8 mouse cellular contexts compared by ENCODE assay signal in the genomic region with DNA sequence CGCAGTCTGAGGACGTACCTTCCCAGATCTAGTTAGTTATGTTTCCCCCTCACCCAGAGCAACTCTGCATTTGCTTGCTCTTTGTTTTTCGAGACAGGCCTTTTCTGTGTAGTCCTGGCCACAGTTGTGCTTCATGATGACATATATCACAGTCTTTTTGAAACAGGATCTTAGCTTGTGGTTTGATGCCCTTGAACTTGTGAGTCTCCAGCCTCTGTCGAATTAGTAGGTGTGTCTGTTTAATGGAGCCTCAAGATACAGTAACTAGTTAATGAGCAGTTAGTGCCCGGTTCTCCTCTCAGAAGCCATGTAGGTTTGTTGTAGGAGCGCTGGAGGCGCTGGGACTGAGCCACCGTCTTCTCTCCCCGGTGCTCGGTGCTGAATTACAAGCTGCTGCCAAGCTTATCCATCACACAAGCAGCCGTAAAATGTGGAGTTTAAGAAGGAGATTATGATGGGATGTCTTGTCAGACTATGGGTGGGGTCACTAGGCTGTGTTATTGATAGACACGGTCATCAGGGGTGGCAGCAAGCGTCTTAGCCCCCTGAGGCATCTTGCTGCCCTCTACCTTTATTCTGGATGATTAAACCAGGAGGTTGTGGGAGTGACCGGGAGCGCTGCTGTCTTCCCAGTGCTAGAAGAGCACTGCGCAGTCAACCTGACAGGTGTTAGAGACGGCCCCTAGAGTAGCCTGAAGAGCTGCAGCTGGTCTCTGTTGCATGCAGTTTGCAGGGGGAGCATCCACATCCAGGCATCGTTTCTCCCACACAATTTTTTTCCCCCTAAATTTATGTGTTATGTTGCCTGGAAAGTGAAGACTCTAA. TPM values are rescaled to one million over a fixed set of nuclear protein-coding genes. Genes with fewer than 3 reads are reported as not detected.
DNase-seq lines count a peak whose midpoint lies in the region; ATAC-seq and TF ChIP-seq lines count a peak whose summit lies in the region.

No protein-coding gene starts in this region.

- H3K9ac ChIP-seq in forebrain, postnatal 0 days: no peak overlapping the region
- H3K9ac ChIP-seq in forebrain, embryonic 11.5 days (ENCODE audit: low read length): no peak overlapping the region
- no peak overlapping the region for H3K9ac ChIP-seq in lung, embryonic 14.5 days
- peak overlapping the region; percentile 38 for H3K9ac ChIP-seq in liver, embryonic 14.5 days (replicated peaks)

- H3K27me3 ChIP-seq in forebrain, postnatal 0 days (ENCODE audit: insufficient read depth, low read length): no peaks in the 10 kb centered on the region
- no peaks in the 10 kb centered on the region for H3K27me3 ChIP-seq in forebrain, embryonic 11.5 days (ENCODE audit: control insufficient read depth, insufficient read depth, low read length)
- H3K27me3 ChIP-seq in lung, embryonic 14.5 days (ENCODE audit: insufficient read depth, low read length): no peaks in the 10 kb centered on the region
- no peaks in the 10 kb centered on the region for H3K27me3 ChIP-seq in liver, embryonic 14.5 days (ENCODE audit: control insufficient read depth, insufficient read depth, low read length)

- no peak overlapping the region for H3K4me2 ChIP-seq in forebrain, postnatal 0 days (ENCODE audit: low read depth)
- H3K4me2 ChIP-seq in forebrain, embryonic 11.5 days (ENCODE audit: low read depth, low read length, severe bottlenecking): no peak overlapping the region
- H3K4me2 ChIP-seq in lung, embryonic 14.5 days: peak overlapping the region; percentile 41
- peak overlapping the region; percentile 70 for H3K4me2 ChIP-seq in liver, embryonic 14.5 days (ENCODE audit: low read depth)

- WGBS in forebrain, postnatal 0 days: 72% methylated on average over 18 of the region's 18 CpGs
- WGBS in forebrain, embryonic 11.5 days: 83% methylated on average over 18 of the region's 18 CpGs
- WGBS in lung, embryonic 14.5 days: 30% methylated on average over 18 of the region's 18 CpGs
- 28% methylated on average over 18 of the region's 18 CpGs for WGBS in liver, embryonic 14.5 days (ENCODE audit: insufficient replicate concordance)

- no peaks in the 10 kb centered on the region for H3K9me3 ChIP-seq in forebrain, postnatal 0 days (ENCODE audit: low read length)
- H3K9me3 ChIP-seq in forebrain, embryonic 11.5 days (ENCODE audit: control insufficient read depth, low read length): no peaks in the 10 kb centered on the region
- H3K9me3 ChIP-seq in lung, embryonic 14.5 days (ENCODE audit: low read depth, low read length): no peaks in the 10 kb centered on the region
- H3K9me3 ChIP-seq in liver, embryonic 14.5 days (ENCODE audit: control insufficient read depth, low read length): no peaks in the 10 kb centered on the region

- H3K36me3 ChIP-seq in forebrain, postnatal 0 days (ENCODE audit: insufficient read depth): no peaks in the 10 kb centered on the region
- no peaks in the 10 kb centered on the region for H3K36me3 ChIP-seq in forebrain, embryonic 11.5 days (ENCODE audit: control insufficient read depth, insufficient read depth, low read length)
- H3K36me3 ChIP-seq in lung, embryonic 14.5 days (ENCODE audit: insufficient read depth): no peaks in the 10 kb centered on the region
- H3K36me3 ChIP-seq in liver, embryonic 14.5 days (replicated peaks; ENCODE audit: control insufficient read depth, insufficient read depth, low read depth): no peaks in the 10 kb centered on the region

- no peak overlapping the region for H3K4me3 ChIP-seq in forebrain, postnatal 0 days (ENCODE audit: low read depth, low read length)
- no peak overlapping the region for H3K4me3 ChIP-seq in forebrain, embryonic 11.5 days (ENCODE audit: low read depth, low read length)
- H3K4me3 ChIP-seq in lung, embryonic 14.5 days (ENCODE audit: low read depth, low read length): no peak overlapping the region
- H3K4me3 ChIP-seq in liver, embryonic 14.5 days (ENCODE audit: insufficient read depth in 1 of 2, low read depth in 2 of 2, low read length in 2 of 2): peak overlapping the region; percentile 37 to 39

- no peak for TF ChIP-seq CTCF in forebrain, postnatal 0 days (IDR thresholded peaks at IDR 0.05; ENCODE audit: low read depth)
- TF ChIP-seq CTCF in lung, embryonic 14.5 days (IDR thresholded peaks at IDR 0.05; ENCODE audit: low read depth): no peak
- no peak for TF ChIP-seq CTCF in liver, embryonic 14.5 days (IDR thresholded peaks at IDR 0.05; ENCODE audit: low read depth)

- no peak for ATAC-seq in forebrain, postnatal 0 days
- ATAC-seq in forebrain, embryonic 11.5 days (replicated peaks; ENCODE audit: low FRiP score): no peak
- peak; percentile 83 for ATAC-seq in lung, embryonic 14.5 days (ENCODE audit: insufficient read depth)
- peak; percentile 84 for ATAC-seq in liver, embryonic 14.5 days (ENCODE audit: insufficient read depth)

- TF ChIP-seq EP300 in liver, embryonic 14.5 days (IDR thresholded peaks at IDR 0.05; ENCODE audit: low read depth): peak; percentile 64

- H3K27ac ChIP-seq in forebrain, postnatal 0 days (ENCODE audit: low read depth, low read length): 0 out of 2 replicates have a peak overlapping the region, but pooled peaks have one; percentile 6
- no peak overlapping the region for H3K27ac ChIP-seq in forebrain, embryonic 11.5 days (ENCODE audit: low read depth, low read length)
- 0 out of 2 replicates have a peak overlapping the region, but pooled peaks have one; percentile 9 for H3K27ac ChIP-seq in lung, embryonic 14.5 days (ENCODE audit: low read depth)
- peak overlapping the region; percentile 84 for H3K27ac ChIP-seq in liver, embryonic 14.5 days

- peaks cover 8% of the 10 kb centered on the region; the same call in 1 of the 2 replicates for H3K4me1 ChIP-seq in forebrain, postnatal 0 days (ENCODE audit: insufficient read depth)
- H3K4me1 ChIP-seq in forebrain, embryonic 11.5 days (replicated peaks; ENCODE audit: control insufficient read depth, insufficient read depth, low read length): 0 out of 2 replicates have a peak, but pooled peaks cover 2% of the 10 kb centered on the region
- peaks cover 20% of the 10 kb centered on the region for H3K4me1 ChIP-seq in lung, embryonic 14.5 days (ENCODE audit: insufficient read depth)
- peaks cover 38 to 60% of the 10 kb centered on the region in 2 experiments for H3K4me1 ChIP-seq in liver, embryonic 14.5 days (replicated peaks; ENCODE audit: control insufficient read depth in 2 of 2, insufficient read depth in 2 of 2, low read length in 1 of 2)

- DNase-seq in forebrain, postnatal 0 days: no peak
- DNase-seq in forebrain, embryonic 11.5 days (ENCODE audit: low spot score): no peak
- peak; percentile 61 for DNase-seq in lung, embryonic 14.5 days
- no peak for DNase-seq in lung, postnatal 25 days (ENCODE audit: low spot score)
- peak; percentile 32 for DNase-seq in c-Kit-negative CD71-positive TER-119-positive erythroid progenitor cells, embryonic 14.5 days (ENCODE audit: low read depth, low spot score)
- peak; percentile 58 to 64 (median 60) for DNase-seq in liver, embryonic 14.5 days (ENCODE audit: low read depth in 3 of 3, low spot score in 3 of 3)
- DNase-seq in thymus, adult 18-20 months: no peak
- no peak for DNase-seq in adrenal gland, adult 18-20 months (ENCODE audit: low spot score in 2 of 2)

RNA-seq across cellular contexts. Expression of a gene that starts 28.1 kb away (rescaled TPM):
- 156 and 215 TPM in 2 replicates for total RNA-seq in forebrain, postnatal 0 days (2014; rRNA removed)
- 50.7 and 84.8 TPM in 2 replicates for polyA plus RNA-seq in forebrain, postnatal 0 days (2015; fragmentation: Nextera tagmentation; extraction: Ambion mirVana)
- polyA plus RNA-seq in forebrain, embryonic 11.5 days (2014; fragmentation: Nextera tagmentation; extraction: Ambion mirVana): 5.5 and 5.7 TPM in 2 replicates
- 1.2 and 1.3 TPM in 2 replicates for polyA plus RNA-seq in lung, embryonic 14.5 days (2014; fragmentation: Nextera tagmentation; extraction: Ambion mirVana)
- 0.04 and 0.12 TPM in 2 replicates for polyA plus RNA-seq in liver, embryonic 14.5 days (2012; rRNA removed)
- 0.04 and 0.06 TPM in 2 replicates for polyA plus RNA-seq in liver, embryonic 14.5 days (2014; fragmentation: Nextera tagmentation; extraction: Ambion mirVana)
- total RNA-seq in adrenal gland, adult 18-20 months (2021): 10 to 100 TPM; 41.7 to 51.4 TPM

Comparison
In these comparisons a context has a peak if more than half of its experiments do, and no peak if none do; other contexts are left out.
1. DNase-seq: peak in lung, embryonic 14.5 days (single experiment), c-Kit-negative CD71-positive TER-119-positive erythroid progenitor cells, embryonic 14.5 days (single experiment) and liver, embryonic 14.5 days (3 of 3); none in forebrain, postnatal 0 days (single experiment), forebrain, embryonic 11.5 days (single experiment), lung, postnatal 25 days (single experiment), thymus, adult 18-20 months (0 of 2) and adrenal gland, adult 18-20 months (0 of 2).
2. ATAC-seq: peak in lung, embryonic 14.5 days (single experiment) and liver, embryonic 14.5 days (single experiment); none in forebrain, postnatal 0 days (single experiment) and forebrain, embryonic 11.5 days (single experiment).
3. H3K4me2 ChIP-seq: peak in lung, embryonic 14.5 days (single experiment) and liver, embryonic 14.5 days (single experiment); none in forebrain, postnatal 0 days (single experiment) and forebrain, embryonic 11.5 days (single experiment).
4. H3K4me3 ChIP-seq: peak in liver, embryonic 14.5 days (2 of 2); none in forebrain, postnatal 0 days (single experiment), forebrain, embryonic 11.5 days (single experiment) and lung, embryonic 14.5 days (single experiment).